Mouse (Mus musculus) CH12.LX (cell line): ENCODE data around the gene Tmem215. TPM values are rescaled to one million over a fixed set of nuclear protein-coding genes. Genes with fewer than 3 reads are reported as not detected.

ENCODE experiments used
- DNase-seq: peaks from one replicate; pipeline ENCODE4 v3.0.0-alpha.2; 2013; ENCODE audit errors: extremely low read depth
- H3K27ac ChIP-seq: 2 replicates; pipeline ENCODE4 v1.5.1; 2012; ENCODE audit warnings: low read depth, mild to moderate bottlenecking, control low read depth, moderate library complexity; ENCODE audit not compliant: insufficient read depth
- H3K27me3 ChIP-seq: replicated peaks from 2 replicates; pipeline ENCODE3; 2012; ENCODE audit warnings: inconsistent platforms
- H3K36me3 ChIP-seq, 2 experiments: replicated peaks in 1 of 2; 2 replicates each; pipeline versions ENCODE3 to v1.6.1; 2012; ENCODE audit warnings: inconsistent platforms in 1 of 2, low read length in 1 of 2, mild to moderate bottlenecking in 1 of 2, mixed read lengths in 1 of 2, moderate library complexity in 1 of 2; ENCODE audit not compliant: control insufficient read depth in 1 of 2, insufficient read depth in 1 of 2
- H3K4me1 ChIP-seq, 2 experiments: 2 replicates each; pipeline ENCODE4 v1.6.1; 2012; ENCODE audit warnings: inconsistent platforms in 1 of 2, moderate library complexity in 1 of 2; ENCODE audit not compliant: insufficient read depth in 2 of 2, control insufficient read depth in 1 of 2
- H3K4me2 ChIP-seq: 2 replicates; pipeline ENCODE4 v1.6.1; 2012; ENCODE audit warnings: low read depth, mild to moderate bottlenecking, control low read depth; ENCODE audit not compliant: poor library complexity, insufficient read depth, severe bottlenecking
- H3K4me3 ChIP-seq, 3 experiments: fragments of 150-350 bp in 1 of 3; sonication (generic) in 1 of 3; replicated peaks in 1 of 3; 2 replicates each; pipeline versions ENCODE3 to v1.5.1; 2011 to 2012; ENCODE audit warnings: low read depth in 2 of 3, low read length in 2 of 3, mild to moderate bottlenecking in 2 of 3, moderate library complexity in 2 of 3, control low read depth in 1 of 3, improper control_type of control experiment in 1 of 3, inconsistent platforms in 1 of 3, mixed read lengths in 1 of 3; ENCODE audit not compliant: poor library complexity in 1 of 3
- H3K79me2 ChIP-seq: replicated peaks from 2 replicates; pipeline ENCODE4 v1.6.1; 2012; ENCODE audit warnings: mild to moderate bottlenecking, moderate library complexity; ENCODE audit not compliant: control insufficient read depth, poor library complexity, insufficient read depth, severe bottlenecking; ENCODE audit errors: extremely low read depth
- H3K9ac ChIP-seq: 2 replicates; pipeline ENCODE4 v1.6.1; 2012; ENCODE audit warnings: low read depth, mild to moderate bottlenecking, control low read depth, moderate library complexity; ENCODE audit not compliant: insufficient read depth
- H3K9me3 ChIP-seq: replicated peaks from 2 replicates; pipeline ENCODE3; 2012; ENCODE audit warnings: low read length, inconsistent platforms, mixed read lengths
- BHLHE40 ChIP-seq: IDR thresholded peaks from 2 replicates; pipeline ENCODE4 v1.6.1; 2011; ENCODE audit warnings: mild to moderate bottlenecking, low read depth, low read length, improper control_type of control experiment
- CHD2 ChIP-seq: IDR thresholded peaks from 2 replicates; pipeline ENCODE4 v1.6.1; 2011; ENCODE audit warnings: low read length, improper control_type of control experiment
- ELF1 ChIP-seq: IDR thresholded peaks from 2 replicates; pipeline ENCODE4 v1.6.1; 2014; ENCODE audit warnings: low read depth, mild to moderate bottlenecking, inconsistent platforms, low read length, improper control_type of control experiment
- EP300 ChIP-seq: IDR thresholded peaks from 2 replicates; pipeline ENCODE4 v1.6.1; 2011; ENCODE audit warnings: low read length, improper control_type of control experiment
- ETS1 ChIP-seq: conservative IDR thresholded peaks from 2 replicates; pipeline ENCODE4 v1.6.1; 2012; ENCODE audit warnings: low read depth, mild to moderate bottlenecking, inconsistent platforms, low read length, improper control_type of control experiment, moderate library complexity
- MAZ ChIP-seq: IDR thresholded peaks from 2 replicates; pipeline ENCODE4 v1.6.1; 2012; ENCODE audit warnings: low read depth, mild to moderate bottlenecking, inconsistent platforms, low read length, improper control_type of control experiment, moderate library complexity
- POLR2A ChIP-seq: IDR thresholded peaks from 2 replicates; pipeline ENCODE4 v1.6.1; 2011; ENCODE audit warnings: low read depth, mild to moderate bottlenecking, improper control_type of control experiment, low read length
- POLR2AphosphoS2 ChIP-seq: IDR thresholded peaks from 2 replicates; pipeline ENCODE4 v1.6.1; 2011; ENCODE audit warnings: low read depth, low read length, improper control_type of control experiment
- TCF12 ChIP-seq: IDR thresholded peaks from 2 replicates; pipeline ENCODE4 v1.6.1; 2014; ENCODE audit warnings: low read depth, mild to moderate bottlenecking, inconsistent platforms, low read length, improper control_type of control experiment
- UBTF ChIP-seq: IDR thresholded peaks from 2 replicates; pipeline ENCODE4 v1.6.1; 2012; ENCODE audit warnings: low read depth, mild to moderate bottlenecking, inconsistent platforms, low read length, improper control_type of control experiment, moderate library complexity
- ZC3H11A ChIP-seq: IDR thresholded peaks from 2 replicates; pipeline ENCODE4 v1.6.1; 2012; ENCODE audit warnings: low read depth, mild to moderate bottlenecking, inconsistent platforms, low read length, improper control_type of control experiment
- dilution Hi-C: fragments of 300-500 bp; cut with MboI; formaldehyde crosslinking; loops from 2 replicates; pipeline ENCODE4 v1.14.3; 2020; ENCODE audit warnings: low sequenced_read_pairs; ENCODE audit not compliant: extremely low pct_unique_long_range_greater_than_20kb, extremely low pct_ligation_motif_present
- in situ Hi-C: fragments of 300-500 bp; cut with MboI; formaldehyde crosslinking; loops from 3 replicates; pipeline ENCODE4 v1.14.3; 2019; ENCODE audit warnings: low sequenced_read_pairs, low pct_ligation_motif_present, low pct_unique_long_range_greater_than_20kb, mixed read lengths
- polyA plus RNA-seq: library from polyadenylated mRNA; unstranded; fragments of >175 nt; gene quantifications from 2 replicates; pipeline ENCODE4 v1.2.1, GENCODE M21; 2012; ENCODE audit warnings: low read depth; ENCODE audit not compliant: insufficient read length
- total RNA-seq, 2 experiments: library from RNA; depleted of rRNA; stranded (reverse); fragments of 300-350 nt in 1 of 2; fragments of >200 nt in 1 of 2; gene quantifications; 2 replicates each; pipeline ENCODE4 v1.2.3; 2012 to 2014

Gene Tmem215
- total and polyA plus RNA-seq, 3 experiments = not detected

- Histone ChIP-seq H3K36me3 (no peaks in the 10 kb centered on the region), H3K27me3 (no peaks in the 10 kb centered on the region), H3K9me3 (no peaks in the 10 kb centered on the region), H3K9ac (no peak overlapping the region), H3K79me2 (no peaks in the 10 kb centered on the region), H3K4me1 (no peaks in the 10 kb centered on the region), H3K27ac (no peak overlapping the region), H3K4me2 (no peak overlapping the region), H3K4me3 (no peak overlapping the region)
- DNase-seq = no peak
- dilution Hi-C loops = no loop called here
- in situ Hi-C loops = no loop called here
- no peak for TF ChIP-seq POLR2A
Observed at GRCm38 (mm10) chr4:40443565-40443964, 28.4 kb upstream of the Tmem215 start.

GRCm38 (mm10) chr4:40472700-40473530, 935 bp downstream of the Tmem215 start:
- Histone ChIP-seq H3K79me2 (no peaks in the 10 kb centered on the region), H3K4me3 (no peak overlapping the region), H3K27me3 (peaks cover 11% of the 10 kb centered on the region), H3K4me2 (no peak overlapping the region), H3K36me3 (no peaks in the 10 kb centered on the region), H3K9me3 (no peaks in the 10 kb centered on the region), H3K9ac (no peak overlapping the region), H3K4me1 (no peaks in the 10 kb centered on the region), H3K27ac (no peak overlapping the region)
- dilution Hi-C loops = no loop called here
- no peak for DNase-seq
- in situ Hi-C loops = no loop called here
- TF ChIP-seq ELF1 = no peak
- no peak for TF ChIP-seq POLR2A
- TF ChIP-seq TCF12 = no peak
- TF ChIP-seq POLR2AphosphoS2 = no peak
- no peak for TF ChIP-seq MAZ
- no peak for TF ChIP-seq ETS1
- TF ChIP-seq CHD2 = no peak

GRCm38 (mm10) chr4:40473911-40474310, 1.9 kb downstream of the Tmem215 start:
- no peak for DNase-seq
- dilution Hi-C loops = no loop called here

More at GRCm38 (mm10) chr4:40473911-40474310, 1.9 kb downstream of the Tmem215 start:
- no peak overlapping the region for H3K4me2 ChIP-seq
- no peaks in the 10 kb centered on the region for H3K36me3 ChIP-seq
- TF ChIP-seq EP300 (no peak), MAZ (no peak), UBTF (no peak), BHLHE40 (no peak), ZC3H11A (no peak)
- TF ChIP-seq, all 38 proteins: peak for 0
- in situ Hi-C loops = no loop called here
- Histone ChIP-seq H3K27me3 (peaks cover 11% of the 10 kb centered on the region), H3K79me2 (no peaks in the 10 kb centered on the region), H3K4me1 (no peaks in the 10 kb centered on the region), H3K27ac (no peak overlapping the region), H3K4me3 (no peak overlapping the region), H3K9me3 (no peaks in the 10 kb centered on the region), H3K9ac (no peak overlapping the region)
